Comparison of ENCODE assay signal across 28 mouse cellular contexts in the genomic region with DNA sequence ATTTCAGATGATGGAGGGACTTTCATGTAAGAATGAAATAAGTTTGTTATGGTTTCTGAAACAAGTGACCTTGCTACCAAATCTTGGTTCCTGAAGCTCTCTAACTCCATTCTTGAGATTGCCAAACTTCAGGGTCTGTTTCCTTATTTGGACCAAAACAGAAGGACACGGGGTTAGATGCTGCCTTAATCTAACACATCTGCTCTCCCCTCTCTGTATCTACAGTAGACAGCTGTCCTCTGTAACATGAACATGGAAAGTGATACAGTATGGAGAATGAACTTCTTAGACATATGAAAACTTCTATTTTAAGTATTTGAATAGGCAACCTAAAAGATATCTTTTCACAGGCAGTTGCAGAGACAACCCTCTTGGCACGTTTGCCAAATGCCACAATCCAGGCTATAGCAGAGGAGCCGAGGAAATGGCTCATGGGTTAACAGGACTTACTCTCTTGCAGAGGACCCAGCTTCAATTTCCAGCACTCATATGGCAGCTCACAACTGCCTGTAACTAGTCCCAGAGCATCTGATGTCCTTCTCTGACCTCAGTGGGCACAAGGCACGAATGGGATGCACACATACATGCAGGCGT.
DNase-seq lines count a peak whose midpoint lies in the region; ATAC-seq and TF ChIP-seq lines count a peak whose summit lies in the region.
"Had no signal": no experiment of that assay in that cellular context is flagged by ENCODE, and none has a peak within 500 bp of the region (broad histone marks: within the 10 kb centered on the region; RNA-seq: fewer than 3 reads in every experiment).

No protein-coding gene starts in this region.

- H3K9ac ChIP-seq in embryonic facial prominence, embryonic 14.5 days (ENCODE audit: low read depth, low read length) = no peak overlapping the region
- no peak overlapping the region for H3K9ac ChIP-seq in kidney, postnatal 0 days (ENCODE audit: low read depth, low read length)
- H3K9ac ChIP-seq in MEL (ENCODE audit: control insufficient read depth, low read depth, low read length, poor library complexity, severe bottlenecking) = no peak overlapping the region
- no peak overlapping the region for H3K9ac ChIP-seq in limb, embryonic 14.5 days (ENCODE audit: low read depth, low read length, severe bottlenecking)
- H3K9ac ChIP-seq: embryonic facial prominence, embryonic 12.5 days; embryonic facial prominence, embryonic 15.5 days; forebrain, embryonic 12.5 days had no signal

- no peak for TF ChIP-seq POLR2A in MEL (IDR thresholded peaks at IDR 0.05; ENCODE audit: control insufficient read depth in 1 of 2, insufficient read depth in 1 of 2, low read depth in 1 of 2, low read length in 2 of 2, poor library complexity in 1 of 2)
- no peak for TF ChIP-seq POLR2A in limb, embryonic 14.5 days (IDR thresholded peaks at IDR 0.05; ENCODE audit: borderline replicate concordance, extremely low read depth, insufficient read depth, insufficient read length)

- no peak overlapping the region for H3K27ac ChIP-seq in embryonic facial prominence, embryonic 14.5 days (replicated peaks; ENCODE audit: low read depth, low read length)
- no peak overlapping the region for H3K27ac ChIP-seq in embryonic facial prominence, embryonic 10.5 days (replicated peaks)
- H3K27ac ChIP-seq in kidney, postnatal 0 days = no peak overlapping the region
- no peak overlapping the region for H3K27ac ChIP-seq in MEL (ENCODE audit: control insufficient read depth, low read depth, low read length)
- no peak overlapping the region for H3K27ac ChIP-seq in limb, embryonic 14.5 days (replicated peaks; ENCODE audit: low read depth, low read length)
- H3K27ac ChIP-seq: embryonic facial prominence, embryonic 12.5 days; embryonic facial prominence, embryonic 15.5 days; forebrain, embryonic 10.5 days; forebrain, embryonic 12.5 days had no signal

- no peaks in the 10 kb centered on the region for H3K27me3 ChIP-seq in embryonic facial prominence, embryonic 14.5 days (replicated peaks; ENCODE audit: control insufficient read depth, insufficient read depth, low read length)
- H3K27me3 ChIP-seq in embryonic facial prominence, embryonic 10.5 days (replicated peaks; ENCODE audit: low read depth, poor library complexity, severe bottlenecking) = peaks cover 7% of the 10 kb centered on the region
- no peaks in the 10 kb centered on the region for H3K27me3 ChIP-seq in kidney, postnatal 0 days (ENCODE audit: insufficient read depth, low read length)
- H3K27me3 ChIP-seq in MEL (ENCODE audit: control insufficient read depth in 1 of 2, insufficient read depth in 2 of 2, low read length in 2 of 2) = no peaks in the 10 kb centered on the region
- no peaks in the 10 kb centered on the region for H3K27me3 ChIP-seq in limb, embryonic 14.5 days (ENCODE audit: control insufficient read depth, insufficient read depth, low read length)
- H3K27me3 ChIP-seq: CH12.LX; embryonic facial prominence, embryonic 12.5 days; embryonic facial prominence, embryonic 15.5 days had no signal

- H3K36me3 ChIP-seq in embryonic facial prominence, embryonic 14.5 days (ENCODE audit: control insufficient read depth, insufficient read depth, low read length) = no peaks in the 10 kb centered on the region
- no peaks in the 10 kb centered on the region for H3K36me3 ChIP-seq in embryonic facial prominence, embryonic 10.5 days (replicated peaks)
- no peaks in the 10 kb centered on the region for H3K36me3 ChIP-seq in kidney, postnatal 0 days (ENCODE audit: insufficient read depth, low read length)
- peaks cover 0 to 8% of the 10 kb centered on the region in 2 experiments; a peak in 2 of 4 replicates for H3K36me3 ChIP-seq in MEL (ENCODE audit: control insufficient read depth in 1 of 2, insufficient read depth in 2 of 2, low read length in 2 of 2)
- no peaks in the 10 kb centered on the region for H3K36me3 ChIP-seq in limb, embryonic 14.5 days (ENCODE audit: control insufficient read depth, insufficient read depth, low read length)
- H3K36me3 ChIP-seq: embryonic facial prominence, embryonic 12.5 days; embryonic facial prominence, embryonic 15.5 days; forebrain, embryonic 10.5 days; forebrain, embryonic 12.5 days; G1E had no signal

- no peak overlapping the region for H3K4me2 ChIP-seq in embryonic facial prominence, embryonic 14.5 days (ENCODE audit: low read depth, low read length)
- H3K4me2 ChIP-seq in kidney, postnatal 0 days (ENCODE audit: low read length) = no peak overlapping the region
- H3K4me2 ChIP-seq in limb, embryonic 14.5 days (replicated peaks; ENCODE audit: low read depth, low read length, severe bottlenecking) = no peak overlapping the region
- H3K4me2 ChIP-seq: embryonic facial prominence, embryonic 12.5 days; embryonic facial prominence, embryonic 15.5 days; forebrain, embryonic 12.5 days had no signal

- TF ChIP-seq EP300 in MEL (IDR thresholded peaks at IDR 0.05; ENCODE audit: low read depth in 1 of 2, low read length in 2 of 2) = peak; percentile 50 to 59; a peak in 2 of 4 replicates

- peak; percentile 64 for ATAC-seq in embryonic facial prominence, embryonic 14.5 days (ENCODE audit: low read depth)
- ATAC-seq in kidney, postnatal 0 days (replicated peaks; ENCODE audit: low FRiP score, low read depth) = no peak
- peak; percentile 75 for ATAC-seq in limb, embryonic 14.5 days (ENCODE audit: low FRiP score, low read depth)
- ATAC-seq: CD4-positive, CD25-positive, alpha-beta regulatory T cell, adult 4 months; forebrain, embryonic 14.5 days; forebrain, embryonic 16.5 days had no signal

- H3K9me3 ChIP-seq in embryonic facial prominence, embryonic 14.5 days (ENCODE audit: control insufficient read depth, low read length) = no peaks in the 10 kb centered on the region
- H3K9me3 ChIP-seq in embryonic facial prominence, embryonic 10.5 days = no peaks in the 10 kb centered on the region
- no peaks in the 10 kb centered on the region for H3K9me3 ChIP-seq in kidney, postnatal 0 days (replicated peaks; ENCODE audit: low read length)
- H3K9me3 ChIP-seq in MEL (replicated peaks; ENCODE audit: insufficient read depth, low read length) = no peaks in the 10 kb centered on the region
- H3K9me3 ChIP-seq in limb, embryonic 14.5 days (ENCODE audit: control insufficient read depth, low read length) = no peaks in the 10 kb centered on the region
- H3K9me3 ChIP-seq: embryonic facial prominence, embryonic 12.5 days; embryonic facial prominence, embryonic 15.5 days; forebrain, embryonic 10.5 days; forebrain, embryonic 12.5 days had no signal

- no peak overlapping the region for H3K4me3 ChIP-seq in embryonic facial prominence, embryonic 14.5 days (ENCODE audit: low read depth, low read length)
- no peak overlapping the region for H3K4me3 ChIP-seq in embryonic facial prominence, embryonic 10.5 days
- H3K4me3 ChIP-seq in kidney, postnatal 0 days (replicated peaks; ENCODE audit: low read depth, low read length) = no peak overlapping the region
- no peak overlapping the region for H3K4me3 ChIP-seq in MEL (ENCODE audit: control insufficient read depth in 1 of 2, insufficient read depth in 1 of 2, low read depth in 2 of 2, low read length in 2 of 2)
- no peak overlapping the region for H3K4me3 ChIP-seq in limb, embryonic 14.5 days (replicated peaks; ENCODE audit: low read length)
- H3K4me3 ChIP-seq: embryonic facial prominence, embryonic 12.5 days; embryonic facial prominence, embryonic 15.5 days; erythroblast, embryonic 14.5 days; forebrain, embryonic 10.5 days; forebrain, embryonic 12.5 days had no signal

- TF ChIP-seq CTCF in kidney, postnatal 0 days (IDR thresholded peaks at IDR 0.05; ENCODE audit: low read depth) = no peak
- no peak for TF ChIP-seq CTCF in MEL (IDR thresholded peaks at IDR 0.05 in 2 of 3, conservative IDR thresholded peaks at IDR 0.05 in 1 of 3; ENCODE audit: control insufficient read depth in 1 of 3, insufficient read depth in 1 of 3, low read depth in 2 of 3, low read length in 3 of 3, poor library complexity in 1 of 3, severe bottlenecking in 1 of 3)

- 65% methylated on average over 5 of the region's 5 CpGs for WGBS in embryonic facial prominence, embryonic 14.5 days
- 77% methylated on average over 5 of the region's 5 CpGs for WGBS in embryonic facial prominence, embryonic 10.5 days
- WGBS in kidney, postnatal 0 days = 67% methylated on average over 5 of the region's 5 CpGs
- 67% methylated on average over 5 of the region's 5 CpGs for WGBS in limb, embryonic 14.5 days

- DNase-seq in embryonic facial prominence, embryonic 14.5 days (ENCODE audit: low spot score) = peak; percentile 65
- DNase-seq in embryonic facial prominence, embryonic 10.5 days (ENCODE audit: low spot score) = no peak
- DNase-seq in kidney, postnatal 0 days (ENCODE audit: low spot score) = peak; percentile 66
- no peak for DNase-seq in kidney, adult 8-10 months
- DNase-seq in MEL (ENCODE audit: low read depth, low spot score) = peak; percentile 46
- peak; percentile 40 for DNase-seq in limb, embryonic 14.5 days (ENCODE audit: low spot score)
- DNase-seq in right cerebral cortex, postnatal 14 days = no peak
- DNase-seq: adrenal gland, adult 2 months; adrenal gland, postnatal 10 days; adrenal gland, postnatal 25 days; B cell, adult 2 months; cerebellum, adult 11 months; cerebellum, adult 18-20 months; cerebellum, adult 8-10 months; cerebellum, adult 9-11 months; cerebellum, postnatal 14 days; cerebellum, postnatal 36 days; embryo, embryonic 11 days had no signal

- H3K79me2 ChIP-seq in MEL (ENCODE audit: control insufficient read depth, insufficient read depth, low read length, poor library complexity) = no peaks in the 10 kb centered on the region

- H3K4me1 ChIP-seq in embryonic facial prominence, embryonic 14.5 days (ENCODE audit: control insufficient read depth, insufficient read depth, low read length) = peaks cover 25% of the 10 kb centered on the region
- peaks cover 25% of the 10 kb centered on the region for H3K4me1 ChIP-seq in embryonic facial prominence, embryonic 10.5 days
- H3K4me1 ChIP-seq in kidney, postnatal 0 days (replicated peaks; ENCODE audit: insufficient read depth, low read length) = peaks cover 8% of the 10 kb centered on the region; the same call in 1 of the 2 replicates
- peaks cover 3 to 12% of the 10 kb centered on the region in 2 experiments for H3K4me1 ChIP-seq in MEL (ENCODE audit: control insufficient read depth in 1 of 2, insufficient read depth in 2 of 2, low read length in 2 of 2)
- peaks cover 19% of the 10 kb centered on the region for H3K4me1 ChIP-seq in limb, embryonic 14.5 days (ENCODE audit: control insufficient read depth, insufficient read depth, low read length)

- no peak for TF ChIP-seq RAD21 in MEL (IDR thresholded peaks at IDR 0.05; ENCODE audit: low read depth, low read length)

TF ChIP-seq in MEL, 35 proteins besides CTCF, POLR2A, EP300 and RAD21 (continues in another document):
- TF ChIP-seq ELF1 (IDR thresholded peaks at IDR 0.05; ENCODE audit: low read depth, low read length) (no peak), MYB (IDR thresholded peaks at IDR 0.05; ENCODE audit: low read depth, low read length) (no peak), TCF12 (IDR thresholded peaks at IDR 0.05; ENCODE audit: low read depth, low read length) (peak; percentile 78), POLR2AphosphoS2 (IDR thresholded peaks at IDR 0.05; ENCODE audit: low read length) (no peak), MAFK (IDR thresholded peaks at IDR 0.05; ENCODE audit: borderline replicate concordance, low read depth, low read length) (no peak), MEF2A (IDR thresholded peaks at IDR 0.05; ENCODE audit: extremely low read depth, insufficient replicate concordance, low read depth, low read length, poor library complexity, severe bottlenecking) (peak; percentile 16; the same call in 1 of the 2 replicates)

Comparison
In these comparisons a context has a peak if more than half of its experiments do, and no peak if none do; other contexts are left out.
1. DNase-seq: peak in embryonic facial prominence, embryonic 14.5 days (single experiment), kidney, postnatal 0 days (single experiment), MEL (single experiment) and limb, embryonic 14.5 days (single experiment); none in embryonic facial prominence, embryonic 10.5 days (single experiment), kidney, adult 8-10 months (0 of 2) and right cerebral cortex, postnatal 14 days (single experiment).